Mouse (Mus musculus) kidney, embryonic 14.5 days (tissue): ENCODE measurements around the gene Ubtf. TPM values are rescaled to one million over a fixed set of nuclear protein-coding genes. Genes with fewer than 3 reads are reported as not detected.
"Not testable (repeated sequence)": the region's sequence is repeated elsewhere in the genome, so short reads cannot be mapped to it uniquely, and the experiment has no call there.

Experiments
- ATAC-seq: fragments of 200-750 bp; cut with Nextera tagmentation; 2 replicates; pipeline ENCODE4 v1.8.0; 2017; ENCODE audit warnings: moderate number of reproducible peaks, mild to moderate bottlenecking, moderate TSS enrichment, moderate library complexity; ENCODE audit not compliant: low FRiP score, low TSS enrichment
- H3K27ac ChIP-seq: fragments of 300-500 bp; sonication (generic); 2 replicates; pipeline ENCODE4 v1.5.1; 2014; ENCODE audit warnings: low read depth, mild to moderate bottlenecking, low read length, moderate library complexity, mixed read lengths
- H3K27me3 ChIP-seq: fragments of 300-500 bp; sonication (generic); 2 replicates; pipeline ENCODE4 v1.6.1; 2014; ENCODE audit warnings: mild to moderate bottlenecking, low read length; ENCODE audit not compliant: control insufficient read depth, insufficient read depth
- H3K36me3 ChIP-seq: fragments of 300-500 bp; sonication (generic); 2 replicates; pipeline ENCODE4 v1.6.1; 2014; ENCODE audit warnings: low read length, mixed read lengths; ENCODE audit not compliant: control insufficient read depth, insufficient read depth
- H3K4me1 ChIP-seq: fragments of 300-500 bp; sonication (generic); 2 replicates; pipeline ENCODE4 v1.6.1; 2014; ENCODE audit warnings: low read length, mixed read lengths; ENCODE audit not compliant: control insufficient read depth, insufficient read depth
- H3K4me2 ChIP-seq: fragments of 300-500 bp; sonication (generic); replicated peaks from 2 replicates; pipeline ENCODE4 v1.6.1; 2014; ENCODE audit warnings: low read depth, mild to moderate bottlenecking, low read length
- H3K4me3 ChIP-seq: fragments of 300-500 bp; sonication (generic); 2 replicates; pipeline ENCODE4 v1.5.1; 2014; ENCODE audit warnings: mild to moderate bottlenecking, low read length
- H3K9ac ChIP-seq: fragments of 300-500 bp; sonication (generic); 2 replicates; pipeline ENCODE4 v1.6.1; 2014; ENCODE audit warnings: low read depth, mild to moderate bottlenecking, low read length, moderate library complexity
- H3K9me3 ChIP-seq: fragments of 300-500 bp; sonication (generic); 2 replicates; pipeline ENCODE4 v1.6.1; 2016; ENCODE audit warnings: low read length; ENCODE audit not compliant: control insufficient read depth
- WGBS: fragments of 180-500 bp; shearing (Covaris S2); extraction: QIAGEN DNeasy Blood & Tissue Kit; methylation state at CpG from one replicate; pipeline ENCODE4 v1.1.7; 2014; 5-methylcytosine and 5-hydroxymethylcytosine counted together
- polyA plus RNA-seq: library from polyadenylated mRNA; unstranded; fragments of >200 nt; fragmentation: Nextera tagmentation; extraction: Ambion mirVana; gene quantifications from 2 replicates; pipeline ENCODE4 v1.2.1, GENCODE M21; 2014

The Ubtf gene
- 86.5 and 105 TPM in 2 replicates for polyA plus RNA-seq

DNA sequence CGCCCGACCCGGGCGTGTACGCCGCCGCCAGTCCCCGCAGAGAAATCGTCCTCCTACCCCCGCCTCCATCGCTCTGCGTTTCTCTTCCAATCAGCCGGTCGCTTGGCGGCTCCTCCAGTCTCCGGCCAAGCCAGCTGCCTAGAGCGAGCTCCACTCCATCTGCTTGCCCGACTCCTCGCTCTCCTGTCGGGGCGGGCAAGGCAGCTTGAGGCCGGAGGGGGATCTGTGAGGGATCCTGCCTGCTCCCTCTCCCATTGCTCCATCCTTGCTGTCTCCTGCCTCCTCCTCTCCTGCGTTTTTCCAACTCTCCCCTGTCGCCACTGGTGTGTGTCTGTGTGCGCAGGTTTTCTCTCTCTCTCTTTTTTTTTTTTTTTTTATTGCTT lies at the start of gene Ubtf:
Ubtf (minus strand) TSS at position 333 of the 383 bp plus-strand sequence.
- H3K36me3 ChIP-seq: peaks cover 12% of the 10 kb centered on the region
- H3K9me3 ChIP-seq: no peaks in the 10 kb centered on the region
- peak; percentile 5; the same call in 1 of the 2 replicates for ATAC-seq
- no peaks in the 10 kb centered on the region for H3K27me3 ChIP-seq
- under 1% methylated on average over 25 of the region's 25 CpGs for WGBS
- peaks cover 8% of the 10 kb centered on the region; the same call in 1 of the 2 replicates for H3K4me1 ChIP-seq
- H3K27ac ChIP-seq: peak within 1 kb of the TSS; percentile 99
- H3K4me3 ChIP-seq: peak within 1 kb of the TSS; percentile 100
- peak within 1 kb of the TSS; percentile 100 for H3K9ac ChIP-seq
- peak within 1 kb of the TSS; percentile 91 for H3K4me2 ChIP-seq

DNA sequence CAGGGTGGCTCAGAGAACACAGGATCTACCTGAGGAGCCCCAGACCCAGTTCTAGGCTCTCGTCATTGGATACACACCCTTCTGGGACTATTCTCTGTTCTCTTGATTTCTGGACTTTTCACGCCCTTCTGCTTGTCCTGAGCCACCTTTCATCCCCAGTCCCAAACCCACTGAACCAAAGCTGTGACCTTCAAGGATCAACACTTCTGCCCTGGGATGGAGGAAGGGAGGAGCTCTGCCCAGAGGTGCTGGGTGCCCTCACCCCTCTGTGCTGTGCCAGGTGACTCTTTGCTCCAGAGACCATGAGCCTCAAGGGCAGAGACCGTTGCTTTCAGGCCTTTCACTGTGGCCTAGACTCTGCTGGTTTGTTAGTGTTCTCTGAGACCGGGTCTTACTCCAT lies 49.7 kb upstream of the Ubtf start:
- Histone ChIP-seq H3K4me3 (no peak overlapping the region), H3K36me3 (no peaks in the 10 kb centered on the region), H3K4me1 (no peaks in the 10 kb centered on the region), H3K4me2 (no peak overlapping the region), H3K27ac (no peak overlapping the region), H3K9ac (no peak overlapping the region), H3K27me3 (no peaks in the 10 kb centered on the region), H3K9me3 (no peaks in the 10 kb centered on the region)
- WGBS: 53% methylated on average over 4 of the region's 4 CpGs
- no peak for ATAC-seq

DNA sequence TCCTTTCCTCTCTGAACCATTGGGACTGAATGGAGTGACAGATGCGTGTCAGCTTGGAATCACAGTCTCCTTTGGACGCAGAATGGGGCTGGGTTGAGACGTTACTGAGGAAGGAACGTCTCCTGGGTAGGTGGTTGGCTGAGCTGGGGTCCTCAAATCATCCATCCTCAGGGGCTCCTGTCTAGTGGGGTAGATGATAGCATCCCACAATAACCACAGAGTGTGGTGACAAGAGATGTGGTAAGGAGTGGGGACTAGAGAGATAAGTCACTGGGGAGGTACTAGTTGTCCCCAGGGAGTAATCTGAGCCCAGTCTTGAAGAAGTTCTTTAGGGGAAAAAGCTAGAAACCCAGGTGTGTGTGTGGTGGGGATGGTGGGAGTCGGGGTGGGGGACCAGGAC lies 48.8 kb upstream of the Ubtf start:
- 88% methylated on average over 5 of the region's 5 CpGs for WGBS
- no peaks in the 10 kb centered on the region for H3K36me3 ChIP-seq
- no peak for ATAC-seq
- H3K4me1 ChIP-seq: no peaks in the 10 kb centered on the region
- no peak overlapping the region for H3K9ac ChIP-seq
- H3K4me2 ChIP-seq: no peak overlapping the region
- no peak overlapping the region for H3K27ac ChIP-seq
- no peak overlapping the region for H3K4me3 ChIP-seq
- H3K27me3 ChIP-seq: no peaks in the 10 kb centered on the region
- H3K9me3 ChIP-seq: no peaks in the 10 kb centered on the region

GRCm38 (mm10) chr11:102367504-102368280 lies 48.1 kb upstream of the Ubtf start:
- 72% methylated on average over 9 of the region's 9 CpGs for WGBS
- Histone ChIP-seq H3K36me3 (no peaks in the 10 kb centered on the region), H3K4me3 (no peak overlapping the region), H3K4me1 (no peaks in the 10 kb centered on the region), H3K27me3 (no peaks in the 10 kb centered on the region), H3K9me3 (no peaks in the 10 kb centered on the region), H3K27ac (no peak overlapping the region), H3K4me2 (no peak overlapping the region), H3K9ac (no peak overlapping the region)
- no peak for ATAC-seq

DNA sequence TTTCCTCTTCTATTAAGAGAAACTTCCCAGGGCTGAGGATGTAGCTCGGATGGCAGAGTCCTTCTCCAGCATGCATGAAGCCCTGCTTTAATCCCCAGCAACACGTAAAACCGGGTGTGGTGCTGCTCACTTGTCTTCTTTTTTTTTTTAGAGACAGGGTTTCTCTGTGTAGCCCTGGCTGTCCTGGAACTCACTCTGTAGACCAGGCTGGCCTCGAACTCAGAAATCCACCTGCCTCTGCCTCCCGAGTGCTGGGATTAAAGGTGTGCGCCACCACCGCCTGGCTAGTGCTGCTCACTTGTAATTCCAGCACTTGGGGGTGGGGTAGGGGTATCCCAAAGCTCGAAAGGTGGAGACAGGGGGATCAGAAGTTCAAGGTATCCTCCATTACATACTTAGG lies 46.6 kb upstream of the Ubtf start, which contains the start of gene Slc4a1:
Slc4a1 (minus strand) TSS at position 101 of the 400 bp plus-strand sequence.
- 88% methylated on average over 8 of the region's 8 CpGs for whole genome bisulfite sequencing
- H3K4me1 ChIP-seq: not testable (repeated sequence)

GRCm38 (mm10) chr11:102365699-102366098 lies 46.2 kb upstream of the Ubtf start:
- Histone ChIP-seq H3K9ac (no peak overlapping the region), H3K4me2 (no peak overlapping the region), H3K27me3 (no peaks in the 10 kb centered on the region), H3K9me3 (no peaks in the 10 kb centered on the region), H3K27ac (no peak overlapping the region), H3K4me1 (no peaks in the 10 kb centered on the region), H3K4me3 (no peak overlapping the region), H3K36me3 (no peaks in the 10 kb centered on the region)
- 51% methylated on average over 4 of the region's 4 CpGs for WGBS
- no peak for ATAC-seq

More for the DNA sequence above, 46.6 kb upstream of the Ubtf start, which contains the start of gene Slc4a1:
- not testable (repeated sequence) for H3K4me2 ChIP-seq, H3K27me3 ChIP-seq, H3K9me3 ChIP-seq, ATAC-seq, H3K36me3 ChIP-seq, H3K9ac ChIP-seq, H3K27ac ChIP-seq, H3K4me3 ChIP-seq

GRCm38 (mm10) chr11:102364570-102365371 lies 45.2 kb upstream of the Ubtf start:
- Histone ChIP-seq H3K4me1 (no peaks in the 10 kb centered on the region), H3K36me3 (no peaks in the 10 kb centered on the region), H3K9ac (no peak overlapping the region), H3K27ac (no peak overlapping the region), H3K4me2 (no peak overlapping the region), H3K27me3 (no peaks in the 10 kb centered on the region), H3K4me3 (no peak overlapping the region), H3K9me3 (no peaks in the 10 kb centered on the region)
- 71% methylated on average over 14 of the region's 14 CpGs for whole genome bisulfite sequencing
- ATAC-seq: no peak

DNA sequence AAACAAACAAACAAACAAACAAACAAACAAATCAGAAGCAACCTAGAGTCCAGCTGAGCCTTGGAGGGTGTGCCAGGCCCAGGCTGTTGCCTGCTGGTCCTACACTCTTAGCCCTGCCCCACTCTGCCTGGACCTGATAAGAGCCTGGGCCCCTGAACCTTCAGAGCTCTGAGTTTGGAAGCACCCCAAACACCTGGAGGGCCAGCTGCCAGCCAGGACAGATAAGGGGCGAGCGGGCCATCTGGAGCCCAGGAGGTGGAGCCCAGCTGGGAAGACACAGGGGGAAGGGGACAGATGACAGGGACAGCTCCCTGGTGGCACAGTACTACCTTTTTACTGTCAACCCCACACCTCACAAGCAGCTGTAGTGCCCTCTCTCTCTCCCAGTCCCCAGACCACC lies 44.1 kb upstream of the Ubtf start:
- no peaks in the 10 kb centered on the region for H3K4me1 ChIP-seq
- no peak overlapping the region for H3K27ac ChIP-seq
- H3K4me2 ChIP-seq: no peak overlapping the region
- H3K9me3 ChIP-seq: no peaks in the 10 kb centered on the region
- no peaks in the 10 kb centered on the region for H3K27me3 ChIP-seq
- no peak overlapping the region for H3K9ac ChIP-seq
- no peak for ATAC-seq
- 63% methylated on average over 2 of the region's 2 CpGs for WGBS
- H3K4me3 ChIP-seq: no peak overlapping the region
- H3K36me3 ChIP-seq: no peaks in the 10 kb centered on the region
